Mouse (Mus musculus) ES-E14 (cell line): ENCODE results near the gene C730034F03Rik. TPM values are rescaled to one million over a fixed set of nuclear protein-coding genes. Genes with fewer than 3 reads are reported as not detected.
A peak's percentile ranks its signal among the peaks of the same experiment; 100 is the strongest.

Experiments
- DNase-seq: peaks from one replicate; pipeline ENCODE4 v3.0.0-alpha.2; 2013; ENCODE audit warnings: low read depth, low spot score
- H3K27ac ChIP-seq: 2 replicates; pipeline ENCODE4 v1.5.1; 2012; ENCODE audit warnings: low read depth, mild to moderate bottlenecking, low read length, moderate library complexity, mixed read lengths; ENCODE audit not compliant: poor library complexity, insufficient read depth, severe bottlenecking
- H3K36me3 ChIP-seq: 2 replicates; pipeline ENCODE4 v1.6.1; 2012; ENCODE audit warnings: mild to moderate bottlenecking, low read length, moderate library complexity, mixed read lengths; ENCODE audit not compliant: control insufficient read depth, poor library complexity, insufficient read depth, severe bottlenecking
- H3K4me1 ChIP-seq, 2 experiments: fragments of 150-350 bp in 1 of 2; sonication (generic) in 1 of 2; 2 replicates each; pipeline ENCODE4 v1.6.1; 2012; ENCODE audit warnings: low read length in 2 of 2, mild to moderate bottlenecking in 1 of 2, mixed read lengths in 1 of 2; ENCODE audit not compliant: control insufficient read depth in 2 of 2, insufficient read depth in 2 of 2, poor library complexity in 1 of 2
- H3K4me3 ChIP-seq, 2 experiments: fragments of 150-350 bp in 1 of 2; sonication (generic) in 1 of 2; 2 replicates each; pipeline ENCODE4 v1.5.1; 2012; ENCODE audit warnings: low read length in 2 of 2, low read depth in 1 of 2, mild to moderate bottlenecking in 1 of 2, mixed read lengths in 1 of 2; ENCODE audit not compliant: insufficient read depth in 1 of 2, poor library complexity in 1 of 2, severe bottlenecking in 1 of 2
- H3K9ac ChIP-seq: 2 replicates; pipeline ENCODE4 v1.6.1; 2012; ENCODE audit warnings: low read depth, mild to moderate bottlenecking, low read length, mixed read lengths; ENCODE audit not compliant: poor library complexity, insufficient read depth, severe bottlenecking
- H3K9me3 ChIP-seq: fragments of 150-350 bp; sonication (generic); 2 replicates; pipeline ENCODE4 v1.6.1; 2012; ENCODE audit warnings: low read depth, mild to moderate bottlenecking, low read length; ENCODE audit not compliant: control insufficient read depth, insufficient read depth
- CHD2 ChIP-seq: IDR thresholded peaks from 2 replicates; pipeline ENCODE4 v1.6.1; 2014; ENCODE audit warnings: mild to moderate bottlenecking, low read depth, low read length, inconsistent platforms
- HCFC1 ChIP-seq: IDR thresholded peaks from 2 replicates; pipeline ENCODE4 v1.6.1; 2012; ENCODE audit warnings: low read length, inconsistent platforms, borderline replicate concordance; ENCODE audit not compliant: insufficient read depth
- MAFK ChIP-seq: IDR thresholded peaks from 2 replicates; pipeline ENCODE4 v1.6.1; 2014; ENCODE audit warnings: mild to moderate bottlenecking, low read depth, low read length, inconsistent platforms; ENCODE audit not compliant: insufficient read depth
- ZC3H11A ChIP-seq: IDR thresholded peaks from 2 replicates; pipeline ENCODE4 v1.6.1; 2012; ENCODE audit warnings: low read depth, mild to moderate bottlenecking, inconsistent platforms, low read length, borderline replicate concordance
- ZNF384 ChIP-seq: IDR thresholded peaks from 2 replicates; pipeline ENCODE4 v1.6.1; 2012; ENCODE audit warnings: low read depth, low read length, inconsistent platforms
- in situ Hi-C, 2 experiments: fragments of 600-800 bp; cut with MboI; formaldehyde crosslinking; loops; one replicate each; pipeline ENCODE4 v1.15.1; 2025; ENCODE audit warnings: low sequenced_read_pairs in 2 of 2, inconsistent platforms in 1 of 2; ENCODE audit not compliant: unreplicated experiment in 2 of 2
- total RNA-seq: library from RNA; depleted of rRNA; stranded (reverse); fragments of 300-350 nt; gene quantifications from 2 replicates; pipeline ENCODE4 v1.2.3, GENCODE M21; 2012

C730034F03Rik gene
- total RNA-seq, 1 experiment: 2.0 TPM

DNA sequence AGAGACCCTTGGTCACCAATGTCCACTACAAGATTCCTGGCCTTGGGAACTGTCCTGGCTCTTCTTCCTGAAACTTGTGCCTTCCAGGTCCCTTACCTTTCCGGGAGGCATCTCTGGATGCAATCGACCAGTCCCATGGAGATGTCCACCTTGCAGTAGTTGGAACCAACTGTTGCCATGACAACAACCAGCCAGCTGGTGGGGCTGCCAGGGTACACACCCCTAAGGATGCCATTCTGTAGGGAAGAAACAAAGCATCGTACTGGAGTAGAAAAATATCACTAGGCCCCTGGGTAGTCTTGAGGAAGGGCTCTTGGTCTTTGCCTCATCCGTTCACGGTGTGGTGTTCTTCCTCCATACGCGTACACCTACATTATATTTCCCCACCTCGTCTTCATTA, 4.8 kb upstream of the C730034F03Rik start:
- no peak overlapping the region for H3K9ac ChIP-seq
- peaks cover 10% of the 10 kb centered on the region; the same call in 1 of the 2 replicates for H3K36me3 ChIP-seq
- H3K9me3 ChIP-seq: no peaks in the 10 kb centered on the region
- peaks cover 2 to 12% of the 10 kb centered on the region in 2 experiments; a peak in 3 of 4 replicates for H3K4me1 ChIP-seq
- no peak for DNase-seq
- TF ChIP-seq ZC3H11A: no peak
- no peak for TF ChIP-seq HCFC1
- TF ChIP-seq MAFK: no peak
- no peak for TF ChIP-seq CHD2
- TF ChIP-seq ZNF384: no peak
- in situ Hi-C loops: no loop called here
- no peak overlapping the region for H3K4me3 ChIP-seq
- H3K27ac ChIP-seq: no peak overlapping the region

GRCm38 (mm10) chr15:89425711-89426121, 3.7 kb upstream of the C730034F03Rik start, which contains the start of gene Cpt1b:
TSS of gene Cpt1b (minus strand) at chr15:89425863.
- H3K9ac ChIP-seq: peak within 1 kb of the TSS; percentile 16
- H3K27ac ChIP-seq: peak within 1 kb of the TSS; percentile 55; the same call in 1 of the 2 replicates
- in situ Hi-C loops: no loop called here
- DNase-seq: no peak
- H3K4me3 ChIP-seq: peak within 1 kb of the TSS; percentile 22 to 54; a peak in 3 of 4 replicates
- TF ChIP-seq ZNF384: no peak
- no peak for TF ChIP-seq MAFK
- TF ChIP-seq HCFC1: no peak
- TF ChIP-seq ZC3H11A: no peak
- TF ChIP-seq CHD2: no peak
- H3K4me1 ChIP-seq: peaks cover 2 to 12% of the 10 kb centered on the region in 2 experiments; a peak in 3 of 4 replicates
- no peaks in the 10 kb centered on the region for H3K9me3 ChIP-seq
- H3K36me3 ChIP-seq: peaks cover 10% of the 10 kb centered on the region; the same call in 1 of the 2 replicates

GRCm38 (mm10) chr15:89426716-89427115, 2.7 kb upstream of the C730034F03Rik start:
- in situ Hi-C loops: no loop called here
- TF ChIP-seq CHD2 (no peak), MAFK (no peak), HCFC1 (no peak), ZC3H11A (no peak)
- H3K9ac ChIP-seq: no peak overlapping the region
- no peak overlapping the region for H3K27ac ChIP-seq
- DNase-seq: no peak
- peaks cover 2 to 12% of the 10 kb centered on the region in 2 experiments; a peak in 3 of 4 replicates for H3K4me1 ChIP-seq
- H3K9me3 ChIP-seq: no peaks in the 10 kb centered on the region
- H3K36me3 ChIP-seq: peaks cover 10% of the 10 kb centered on the region; the same call in 1 of the 2 replicates
- no peak overlapping the region for H3K4me3 ChIP-seq

GRCm38 (mm10) chr15:89428136-89428790, 1.1 kb upstream of the C730034F03Rik start:
- TF ChIP-seq MAFK (no peak), ZC3H11A (no peak), ZNF384 (no peak), CHD2 (no peak), HCFC1 (no peak)
- DNase-seq: no peak
- H3K27ac ChIP-seq: no peak overlapping the region
- peak overlapping the region; percentile 79 to 88 for H3K4me3 ChIP-seq
- in situ Hi-C loops: no loop called here
- H3K9me3 ChIP-seq: no peaks in the 10 kb centered on the region
- peak overlapping the region; percentile 75 for H3K9ac ChIP-seq
- peaks cover 2 to 12% of the 10 kb centered on the region in 2 experiments; a peak in 3 of 4 replicates for H3K4me1 ChIP-seq
- peaks cover 10% of the 10 kb centered on the region; the same call in 1 of the 2 replicates for H3K36me3 ChIP-seq
